Mouse (Mus musculus): ENCODE results near the gene Vwa8. TPM values are rescaled to one million over a fixed set of nuclear protein-coding genes. Genes with fewer than 3 reads are reported as not detected.

The Vwa8 gene
- polyA plus RNA-seq, 1 experiment from 2014 or later: 10.4 TPM

DNA sequence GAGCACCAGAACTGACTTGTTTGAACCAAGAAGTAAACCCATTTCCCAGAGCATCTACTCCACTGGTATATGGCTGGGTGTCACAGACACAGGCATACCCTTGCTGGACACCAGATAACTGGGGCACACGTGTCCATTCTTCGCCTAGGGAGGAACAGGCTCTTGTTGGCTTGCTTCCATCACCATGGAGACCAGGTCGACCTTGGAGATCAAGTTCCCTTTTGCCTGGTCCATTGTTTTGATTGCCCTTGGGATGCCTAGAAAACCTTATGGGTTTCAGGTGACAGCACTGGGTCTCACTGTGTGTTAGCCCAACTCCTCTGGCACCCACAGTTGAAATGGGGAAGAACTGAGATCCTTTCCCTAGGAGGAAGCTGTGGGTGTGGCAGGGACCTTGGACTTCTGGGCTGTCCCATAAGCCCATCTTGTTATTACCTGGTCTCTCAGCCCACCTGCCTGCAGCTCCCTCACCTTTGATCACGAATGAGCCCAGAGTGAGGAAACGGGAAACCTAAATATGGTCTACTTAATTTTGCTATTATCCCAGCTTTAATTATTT is 403.0 kb downstream of the Vwa8 start:
- no peak overlapping the region for H3K27ac ChIP-seq (replicated peaks)
- ATAC-seq (ENCODE audit: insufficient number of reproducible peaks, low FRiP score, low TSS enrichment, low read depth): no peak
- no peaks in the 10 kb centered on the region for H3K36me3 ChIP-seq
- no peak overlapping the region for H3K4me3 ChIP-seq (replicated peaks)
- peaks cover 5% of the 10 kb centered on the region; the same call in 1 of the 2 replicates for H3K4me1 ChIP-seq
- H3K9ac ChIP-seq: no peak overlapping the region
- no peak overlapping the region for H3K4me2 ChIP-seq (replicated peaks)
- H3K9me3 ChIP-seq (replicated peaks): no peaks in the 10 kb centered on the region
- WGBS: 66% methylated on average over 5 of the region's 5 CpGs
- no peaks in the 10 kb centered on the region for H3K27me3 ChIP-seq

Other genes starting within 250 kb of the Vwa8 start
- gene Dgkh, start 116.3 kb upstream of the Vwa8 start, polyA plus RNA-seq (2015; fragmentation: Nextera tagmentation; extraction: Ambion mirVana): 1.7 and 1.8 TPM in 2 replicates